Mouse (Mus musculus) splenic B cell, adult 2 months (primary cell): ENCODE measurements at regions not wholly inside any gene's neighbourhood (a gene's known extent, or its start where the extent isn't known, plus 50 kb on each side); places are given as distances from the start of the nearest gene placed in this dataset.

Experiments
- DNase-seq: peaks from one replicate; pipeline ENCODE4 v3.0.0-alpha.2; 2011; ENCODE audit warnings: low read depth, low spot score
- H3K27me3 ChIP-seq: 2 replicates; pipeline ENCODE4 v1.6.1; 2012; ENCODE audit warnings: mild to moderate bottlenecking, low read length, moderate library complexity, mixed read lengths; ENCODE audit not compliant: control insufficient read depth, poor library complexity, insufficient read depth, severe bottlenecking
- H3K36me3 ChIP-seq: 2 replicates; pipeline ENCODE4 v1.6.1; 2012; ENCODE audit warnings: mild to moderate bottlenecking, low read length, moderate library complexity, mixed read lengths; ENCODE audit not compliant: control insufficient read depth, poor library complexity, insufficient read depth, severe bottlenecking

GRCm38 (mm10) chr19:21077771-21078548 lies 124.0 kb upstream of the Tmc1 start:
- Histone ChIP-seq H3K36me3 (no peaks in the 10 kb centered on the region), H3K27me3 (no peaks in the 10 kb centered on the region)
- DNase-seq: no peak

GRCm38 (mm10) chr19:21068381-21068780 lies 114.4 kb upstream of the Tmc1 start:
- no peaks in the 10 kb centered on the region for H3K36me3 ChIP-seq
- no peak for DNase-seq
- H3K27me3 ChIP-seq: no peaks in the 10 kb centered on the region

GRCm38 (mm10) chr19:21066432-21067113 lies 112.6 kb upstream of the Tmc1 start:
- DNase-seq: no peak
- H3K36me3 ChIP-seq: no peaks in the 10 kb centered on the region
- H3K27me3 ChIP-seq: no peaks in the 10 kb centered on the region

GRCm38 (mm10) chr19:21064902-21065301 lies 110.9 kb upstream of the Tmc1 start:
- DNase-seq: no peak
- no peaks in the 10 kb centered on the region for H3K27me3 ChIP-seq
- no peaks in the 10 kb centered on the region for H3K36me3 ChIP-seq

- Histone ChIP-seq H3K27me3 (no peaks in the 10 kb centered on the region), H3K36me3 (no peaks in the 10 kb centered on the region)
- no peak for DNase-seq
Observed at GRCm38 (mm10) chr19:21053597-21054544, 99.9 kb upstream of the Tmc1 start.

GRCm38 (mm10) chr19:21052771-21053170 lies 98.8 kb upstream of the Tmc1 start:
- H3K27me3 ChIP-seq: no peaks in the 10 kb centered on the region
- H3K36me3 ChIP-seq: no peaks in the 10 kb centered on the region
- DNase-seq: no peak

GRCm38 (mm10) chr19:21051872-21052271 lies 97.9 kb upstream of the Tmc1 start:
- no peak for DNase-seq
- no peaks in the 10 kb centered on the region for H3K27me3 ChIP-seq
- H3K36me3 ChIP-seq: no peaks in the 10 kb centered on the region

- Histone ChIP-seq H3K36me3 (no peaks in the 10 kb centered on the region), H3K27me3 (no peaks in the 10 kb centered on the region)
- no peak for DNase-seq
Observed at GRCm38 (mm10) chr19:21050994-21051721, 97.2 kb upstream of the Tmc1 start.

- no peaks in the 10 kb centered on the region for H3K36me3 ChIP-seq
Observed at GRCm38 (mm10) chr19:21049301-21049700, 95.3 kb upstream of the Tmc1 start.

GRCm38 (mm10) chr19:21045565-21045964 lies 91.6 kb upstream of the Tmc1 start:
- no peaks in the 10 kb centered on the region for H3K36me3 ChIP-seq
- DNase-seq: peak; percentile 22
- H3K27me3 ChIP-seq: no peaks in the 10 kb centered on the region

More at GRCm38 (mm10) chr19:21049301-21049700, 95.3 kb upstream of the Tmc1 start:
- no peaks in the 10 kb centered on the region for H3K27me3 ChIP-seq
- no peak for DNase-seq

GRCm38 (mm10) chr19:21043958-21044357 lies 90.0 kb upstream of the Tmc1 start:
- Histone ChIP-seq H3K27me3 (no peaks in the 10 kb centered on the region), H3K36me3 (no peaks in the 10 kb centered on the region)

GRCm38 (mm10) chr19:21042536-21042935 lies 88.5 kb upstream of the Tmc1 start:
- no peak for DNase-seq
- no peaks in the 10 kb centered on the region for H3K27me3 ChIP-seq
- no peaks in the 10 kb centered on the region for H3K36me3 ChIP-seq

More at GRCm38 (mm10) chr19:21043958-21044357, 90.0 kb upstream of the Tmc1 start:
- no peak for DNase-seq

- Histone ChIP-seq H3K36me3 (no peaks in the 10 kb centered on the region), H3K27me3 (no peaks in the 10 kb centered on the region)
- DNase-seq: peak; percentile 73
Observed at GRCm38 (mm10) chr19:21037448-21038077, 83.6 kb upstream of the Tmc1 start.
